Mouse (Mus musculus) lung, adult 2 months (tissue): Measurements from ENCODE around the gene Nacc1.

ENCODE experiments used
- CTCF ChIP-seq: fragments of 200-500 bp; IDR thresholded peaks from 2 replicates; pipeline ENCODE4 v1.5.1; 2011; ENCODE audit warnings: mild to moderate bottlenecking, low read length, control low read depth; ENCODE audit not compliant: insufficient read depth
- POLR2A ChIP-seq: fragments of 200-500 bp; IDR thresholded peaks from 2 replicates; pipeline ENCODE4 v1.6.1; 2011; ENCODE audit warnings: low read depth, mild to moderate bottlenecking, control low read depth, low read length, borderline replicate concordance; ENCODE audit errors: extremely low read depth

- TF ChIP-seq CTCF (no peak), POLR2A (no peak)
Observed at GRCm38 (mm10) chr8:84733959-84734358, 46.3 kb upstream of the Nacc1 start.
